Mouse (Mus musculus): Measurements from ENCODE around the gene Mettl1.

Gene Mettl1

GRCm38 (mm10) chr10:127090560-127091411 lies 49.6 kb downstream of the Mettl1 start:
- no peak for DNase-seq

- DNase-seq: peak; percentile 40
Observed at GRCm38 (mm10) chr10:127091507-127092396, 50.5 kb downstream of the Mettl1 start.

- DNase-seq: no peak
Observed at GRCm38 (mm10) chr10:127092742-127093141, 51.5 kb downstream of the Mettl1 start.

GRCm38 (mm10) chr10:127094382-127094802 lies 53.2 kb downstream of the Mettl1 start:
- peak; percentile 68 for DNase-seq
